ENCODE assay signal across 22 mouse cellular contexts in genomic region chr16:38009041-38009825, GRCm38 (mm10).
DNase-seq lines count a peak whose midpoint lies in the region; ATAC-seq and TF ChIP-seq lines count a peak whose summit lies in the region.
"Had no signal": no experiment of that assay in that cellular context is flagged by ENCODE, and none has a peak within 500 bp of the region (broad histone marks: within the 10 kb centered on the region; RNA-seq: fewer than 3 reads in every experiment).

No protein-coding gene starts in this region.

- no peak overlapping the region for H3K27ac ChIP-seq in cerebellum, adult 2 months (ENCODE audit: insufficient read depth, low read length)
- H3K27ac ChIP-seq in heart, embryonic 12.5 days (ENCODE audit: poor library complexity, severe bottlenecking), result no peak overlapping the region
- H3K27ac ChIP-seq in midbrain, embryonic 10.5 days (replicated peaks), result no peak overlapping the region
- H3K27ac ChIP-seq: embryonic facial prominence, embryonic 12.5 days; hindbrain, embryonic 12.5 days; liver, embryonic 15.5 days; lung, embryonic 15.5 days; neural tube, embryonic 13.5 days had no signal

- peak; percentile 28 to 51 for DNase-seq in cerebellum, adult 2 months
- DNase-seq in cerebellum, adult 11 months, result no peak
- DNase-seq in heart, adult 18-20 months, result no peak
- DNase-seq in testis, postnatal 10 days (ENCODE audit: low spot score), result peak; percentile 19
- DNase-seq in testis, postnatal 14 days (ENCODE audit: low spot score), result no peak
- DNase-seq in midbrain, embryonic 10.5 days (ENCODE audit: low spot score), result no peak
- DNase-seq: forebrain, postnatal 0 days; gastrocnemius, postnatal 25 days; heart, postnatal 14 days; kidney, adult 18-20 months; kidney, postnatal 4 days; lung, postnatal 36 days; midbrain, embryonic 14.5 days; thymus, adult 2 months had no signal

- H3K4me2 ChIP-seq in heart, embryonic 12.5 days, result 0 out of 2 replicates have a peak overlapping the region, but pooled peaks have one; percentile 17
- H3K4me2 ChIP-seq: embryonic facial prominence, embryonic 12.5 days; hindbrain, embryonic 12.5 days; liver, embryonic 15.5 days; lung, embryonic 15.5 days; neural tube, embryonic 13.5 days had no signal

- TF ChIP-seq POLR2A in cerebellum, adult 2 months (IDR thresholded peaks at IDR 0.05; ENCODE audit: borderline replicate concordance, insufficient read depth, low read length), result no peak

- H3K27me3 ChIP-seq in cerebellum, adult 2 months (ENCODE audit: control insufficient read depth, insufficient read depth, low read length), result no peaks in the 10 kb centered on the region
- H3K27me3 ChIP-seq in heart, embryonic 12.5 days (replicated peaks), result no peaks in the 10 kb centered on the region; the same call in 1 of the 2 replicates
- H3K27me3 ChIP-seq in midbrain, embryonic 10.5 days (ENCODE audit: low read depth, poor library complexity, severe bottlenecking), result no peaks in the 10 kb centered on the region
- H3K27me3 ChIP-seq: embryonic facial prominence, embryonic 12.5 days; hindbrain, embryonic 12.5 days; liver, embryonic 15.5 days; lung, embryonic 15.5 days; neural tube, embryonic 13.5 days had no signal

- no peak overlapping the region for H3K4me3 ChIP-seq in cerebellum, adult 2 months (replicated peaks; ENCODE audit: insufficient read depth, low read depth, low read length)
- H3K4me3 ChIP-seq in heart, embryonic 12.5 days, result no peak overlapping the region
- no peak overlapping the region for H3K4me3 ChIP-seq in midbrain, embryonic 10.5 days
- H3K4me3 ChIP-seq: embryonic facial prominence, embryonic 12.5 days; hindbrain, embryonic 12.5 days; liver, embryonic 15.5 days; lung, embryonic 15.5 days; megakaryocyte, embryonic 14.5 days; neural tube, embryonic 13.5 days had no signal

- no peak for ATAC-seq in heart, embryonic 12.5 days (ENCODE audit: insufficient number of reproducible peaks, low FRiP score)
- ATAC-seq: CD4-positive, CD25-positive, alpha-beta regulatory T cell, adult 4 months; forebrain, postnatal 0 days had no signal

- H3K9me3 ChIP-seq in heart, embryonic 12.5 days (replicated peaks), result no peaks in the 10 kb centered on the region
- H3K9me3 ChIP-seq in midbrain, embryonic 10.5 days (replicated peaks), result no peaks in the 10 kb centered on the region
- H3K9me3 ChIP-seq: embryonic facial prominence, embryonic 12.5 days; hindbrain, embryonic 12.5 days; liver, embryonic 15.5 days; lung, embryonic 15.5 days; neural tube, embryonic 13.5 days had no signal

- H3K9ac ChIP-seq in heart, embryonic 12.5 days, result no peak overlapping the region
- H3K9ac ChIP-seq: embryonic facial prominence, embryonic 12.5 days; forebrain, postnatal 0 days; hindbrain, embryonic 12.5 days; liver, embryonic 15.5 days; lung, embryonic 15.5 days; neural tube, embryonic 13.5 days had no signal

- H3K36me3 ChIP-seq in heart, embryonic 12.5 days, result no peaks in the 10 kb centered on the region
- no peaks in the 10 kb centered on the region; the same call in 1 of the 2 replicates for H3K36me3 ChIP-seq in midbrain, embryonic 10.5 days
- H3K36me3 ChIP-seq: embryonic facial prominence, embryonic 12.5 days; hindbrain, embryonic 12.5 days; liver, embryonic 15.5 days; lung, embryonic 15.5 days had no signal

- H3K4me1 ChIP-seq in cerebellum, adult 2 months (ENCODE audit: control insufficient read depth, insufficient read depth, low read length), result peaks cover 6% of the 10 kb centered on the region; the same call in 1 of the 2 replicates
- peaks cover 18% of the 10 kb centered on the region for H3K4me1 ChIP-seq in heart, embryonic 12.5 days (replicated peaks)
- H3K4me1 ChIP-seq in midbrain, embryonic 10.5 days, result no peaks in the 10 kb centered on the region
- H3K4me1 ChIP-seq: embryonic facial prominence, embryonic 12.5 days; hindbrain, embryonic 12.5 days; liver, embryonic 15.5 days; megakaryocyte, embryonic 14.5 days had no signal

- WGBS in cerebellum, adult 2 months, result 65% methylated on average over 14 of the region's 14 CpGs
- WGBS in heart, embryonic 12.5 days, result 68% methylated on average over 14 of the region's 14 CpGs
- WGBS in midbrain, embryonic 10.5 days, result 88% methylated on average over 14 of the region's 14 CpGs

- no peak for TF ChIP-seq CTCF in cerebellum, adult 2 months (IDR thresholded peaks at IDR 0.05; ENCODE audit: borderline replicate concordance, insufficient read depth, low read depth, low read length)

Comparison
In these comparisons a context has a peak if more than half of its experiments do, and no peak if none do; other contexts are left out.
1. DNase-seq: peak in cerebellum, adult 2 months (2 of 2) and testis, postnatal 10 days (single experiment); none in cerebellum, adult 11 months (single experiment), heart, adult 18-20 months (0 of 2), testis, postnatal 14 days (single experiment) and midbrain, embryonic 10.5 days (single experiment).